Mouse (Mus musculus) adrenal gland, postnatal 36 days (tissue): Measurements from ENCODE around the gene Olfr957. TPM values are rescaled to one million over a fixed set of nuclear protein-coding genes. Genes with fewer than 3 reads are reported as not detected.

Experiments
- DNase-seq, 2 experiments: peaks; one replicate each; pipeline ENCODE4 v3.0.0; 2021; ENCODE audit warnings: mixed read lengths in 1 of 2
- long read RNA-seq, 2 experiments: library from polyadenylated mRNA; stranded (forward); transcript quantifications; one replicate each; pipeline ENCODE4 v2.0.0; 2021; ENCODE audit warnings: borderline sequencing depth in 2 of 2
- total RNA-seq, 2 experiments: library from RNA; stranded (reverse); gene quantifications; 2 replicates each; pipeline ENCODE4 v1.2.3; 2021

Olfr957 gene
- not detected for total RNA-seq
- long read RNA-seq, experiment 1, result 0 reads
- long read RNA-seq, experiment 2, result 0 reads

- DNase-seq, result no peak
These were observed at the start of gene Olfr957 for GRCm38 (mm10) chr9:39515531-39515930. TSS of gene Olfr957 (minus strand) at chr9:39515809.

- DNase-seq, result no peak
These were observed 42.7 kb upstream of the Olfr957 start for GRCm38 (mm10) chr9:39558349-39558647.

GRCm38 (mm10) chr9:39557529-39558348 lies 42.1 kb upstream of the Olfr957 start:
- DNase-seq, result no peak

GRCm38 (mm10) chr9:39553946-39554345 lies 38.3 kb upstream of the Olfr957 start, which contains the start of gene Olfr958:
TSS of gene Olfr958 (minus strand) at chr9:39554054.
- no peak for DNase-seq

- DNase-seq, result no peak
These were observed 35.2 kb upstream of the Olfr957 start for GRCm38 (mm10) chr9:39550806-39551205.

- no peak for DNase-seq
These were observed 8.1 kb upstream of the Olfr957 start for GRCm38 (mm10) chr9:39523616-39524285.

GRCm38 (mm10) chr9:39518595-39518994 lies 3.0 kb upstream of the Olfr957 start:
- DNase-seq, result no peak

GRCm38 (mm10) chr9:39509412-39509811 lies 6.2 kb downstream of the Olfr957 start:
- no peak for DNase-seq

GRCm38 (mm10) chr9:39508998-39509397 lies 6.6 kb downstream of the Olfr957 start:
- peak; percentile 20 to 60 for DNase-seq

- DNase-seq, result no peak
These were observed 21.7 kb downstream of the Olfr957 start, which contains the start of gene Olfr44 for GRCm38 (mm10) chr9:39493895-39494294. TSS of gene Olfr44 (minus strand) at chr9:39493995.

GRCm38 (mm10) chr9:39471844-39472243 lies 43.8 kb downstream of the Olfr957 start, which contains the start of gene Olfr955:
TSS of gene Olfr955 (minus strand) at chr9:39471944.
- DNase-seq, result no peak

Other genes with a start within 250 kb of the Olfr957 start
- gene Olfr945, start 239.0 kb downstream of the Olfr957 start, total RNA-seq, result not detected
- not detected for gene Olfr948, start 189.8 kb downstream of the Olfr957 start, total RNA-seq
- gene Olfr951, start 128.4 kb downstream of the Olfr957 start, total RNA-seq, result not detected
- gene Olfr952, start 88.7 kb downstream of the Olfr957 start, total RNA-seq, result not detected
- not detected for gene Olfr954, start 59.1 kb downstream of the Olfr957 start, total RNA-seq
- gene Olfr955, start 43.9 kb downstream of the Olfr957 start, total RNA-seq, result not detected
- gene Olfr44, start 21.8 kb downstream of the Olfr957 start, total RNA-seq, result not detected
- not detected for gene Olfr958, start 38.2 kb upstream of the Olfr957 start, total RNA-seq
- gene Olfr959, start 59.8 kb upstream of the Olfr957 start, total RNA-seq, result not detected
- gene AW551984, start 88.6 kb upstream of the Olfr957 start, total RNA-seq, result 1 to 10 TPM; 6.6 to 7.9 TPM
- not detected for gene Olfr148, start 94.8 kb upstream of the Olfr957 start, total RNA-seq
- not detected for gene Olfr960, start 105.6 kb upstream of the Olfr957 start, total RNA-seq
- not detected for gene Olfr961, start 129.3 kb upstream of the Olfr957 start, total RNA-seq
- not detected for gene Olfr963, start 151.4 kb upstream of the Olfr957 start, total RNA-seq
- gene Olfr149, start 191.3 kb upstream of the Olfr957 start, total RNA-seq, result not detected
- not detected for gene Olfr965, start 195.5 kb upstream of the Olfr957 start, total RNA-seq
- not detected for gene Olfr150, start 215.2 kb upstream of the Olfr957 start, total RNA-seq
- not detected for gene Olfr967, start 230.4 kb upstream of the Olfr957 start, total RNA-seq